Mouse (Mus musculus) gastrocnemius, adult 2 months (tissue): ENCODE results near the gene Tnnc2. TPM values are rescaled to one million over a fixed set of nuclear protein-coding genes. Genes with fewer than 3 reads are reported as not detected.
"Not testable (repeated sequence)": the region's sequence is repeated elsewhere in the genome, so short reads cannot be mapped to it uniquely, and the experiment has no call there.

Source experiments
- DNase-seq: peaks from one replicate; pipeline ENCODE4 v3.0.0; 2022
- H3K27ac ChIP-seq: fragments of 200-600 bp; 2 replicates; pipeline ENCODE4 v1.8.1; 2022; ENCODE audit warnings: mild to moderate bottlenecking
- H3K4me3 ChIP-seq: fragments of 200-600 bp; 2 replicates; pipeline ENCODE4 v1.8.1; 2022; ENCODE audit warnings: mild to moderate bottlenecking, moderate library complexity
- CTCF ChIP-seq: fragments of 200-600 bp; IDR thresholded peaks from 2 replicates; pipeline ENCODE4 v1.8.1; 2022; ENCODE audit warnings: antibody characterized with exemption, mild to moderate bottlenecking, moderate library complexity
- intact Hi-C: fragments of 180-260 bp; cut with DNase I; formaldehyde crosslinking; loops from one replicate; pipeline ENCODE4 v1.15.1; 2025
- total RNA-seq, 2 experiments: library from RNA; stranded (reverse); gene quantifications; 2 replicates each; pipeline ENCODE4 v1.2.3; 2021

Gene Tnnc2
- total RNA-seq, 2 experiments from 2014 or later = 14,820 to 17,621 TPM

- DNase-seq = no peak
- intact Hi-C loops = no loop called here
- H3K4me3 ChIP-seq = no peak overlapping the region
- no peak overlapping the region for H3K27ac ChIP-seq
- TF ChIP-seq CTCF = no peak
Observed at GRCm38 (mm10) chr2:164813557-164813956, 33.8 kb upstream of the Tnnc2 start.

GRCm38 (mm10) chr2:164806614-164807013 lies 26.8 kb upstream of the Tnnc2 start:
- no peak overlapping the region for H3K27ac ChIP-seq
- intact Hi-C loops = loop anchor here (2.0 kb wide), 1 partner anchor 16 kb away; the partner anchor contains the start of gene Zswim1
- no peak overlapping the region for H3K4me3 ChIP-seq
- no peak for DNase-seq
- TF ChIP-seq CTCF = no peak

- intact Hi-C loops = no loop called here
- H3K4me3 ChIP-seq = peak overlapping the region; percentile 90
- DNase-seq = no peak
- TF ChIP-seq CTCF = no peak
- peak overlapping the region; percentile 88 for H3K27ac ChIP-seq
Observed at GRCm38 (mm10) chr2:164805332-164805718, 25.6 kb upstream of the Tnnc2 start.

- intact Hi-C loops = no loop called here
- TF ChIP-seq CTCF = no peak
- DNase-seq = peak; percentile 95
- Histone ChIP-seq H3K4me3 (peak within 1 kb of the TSS; percentile 90), H3K27ac (peak within 1 kb of the TSS; percentile 88)
Observed at GRCm38 (mm10) chr2:164804533-164805331, 25.0 kb upstream of the Tnnc2 start, which contains the start of the genes Acot8 and Zswim3. Gene Acot8 (minus strand): TSS chr2:164804882. Gene Zswim3 (plus strand): TSS chr2:164805098.

GRCm38 (mm10) chr2:164803921-164804313 lies 24.1 kb upstream of the Tnnc2 start:
- H3K27ac ChIP-seq = peak overlapping the region; percentile 32; the same call in 1 of the 2 replicates
- intact Hi-C loops = no loop called here
- no peak for DNase-seq
- H3K4me3 ChIP-seq = peak overlapping the region; percentile 90
- no peak for TF ChIP-seq CTCF

- H3K27ac ChIP-seq = peak overlapping the region; percentile 32; the same call in 1 of the 2 replicates
- no peak for DNase-seq
- intact Hi-C loops = no loop called here
- H3K4me3 ChIP-seq = no peak overlapping the region
- no peak for TF ChIP-seq CTCF
Observed at GRCm38 (mm10) chr2:164803201-164803920, 23.6 kb upstream of the Tnnc2 start.

GRCm38 (mm10) chr2:164800252-164801004 lies 20.7 kb upstream of the Tnnc2 start:
- H3K27ac ChIP-seq = no peak overlapping the region
- intact Hi-C loops = no loop called here
- TF ChIP-seq CTCF = no peak
- no peak overlapping the region for H3K4me3 ChIP-seq
- no peak for DNase-seq

- not testable (repeated sequence) for H3K27ac ChIP-seq, H3K4me3 ChIP-seq, DNase-seq
- intact Hi-C loops = loop anchor here (2.0 to 5.0 kb wide), 2 partner anchors 46 to 120 kb away; no protein-coding TSS in a partner anchor
- peak; percentile 57 for TF ChIP-seq CTCF
Observed at GRCm38 (mm10) chr2:164798554-164798953, 18.8 kb upstream of the Tnnc2 start.

GRCm38 (mm10) chr2:164795868-164796267 lies 16.1 kb upstream of the Tnnc2 start:
- intact Hi-C loops = loop anchor here (5.0 kb wide), 1 partner anchor 44 kb away; no protein-coding TSS in a partner anchor
- TF ChIP-seq CTCF = no peak
- Histone ChIP-seq H3K27ac (no peak overlapping the region), H3K4me3 (no peak overlapping the region)
- no peak for DNase-seq

- peak; percentile 91 for DNase-seq
- peak; percentile 96 for TF ChIP-seq CTCF
- Histone ChIP-seq H3K27ac (peak overlapping the region; percentile 76), H3K4me3 (no peak overlapping the region)
- intact Hi-C loops = no loop called here
Observed at GRCm38 (mm10) chr2:164794293-164794692, 14.5 kb upstream of the Tnnc2 start.

GRCm38 (mm10) chr2:164793772-164794171 lies 14.0 kb upstream of the Tnnc2 start:
- H3K27ac ChIP-seq = peak overlapping the region; percentile 76
- peak; percentile 27 for DNase-seq
- peak; percentile 18; the same call in 1 of the 2 replicates for TF ChIP-seq CTCF
- peak overlapping the region; percentile 30 for H3K4me3 ChIP-seq
- intact Hi-C loops = no loop called here

GRCm38 (mm10) chr2:164793236-164793635 lies 13.5 kb upstream of the Tnnc2 start:
- Histone ChIP-seq H3K4me3 (peak overlapping the region; percentile 30), H3K27ac (peak overlapping the region; percentile 76)
- intact Hi-C loops = no loop called here
- DNase-seq = peak; percentile 75
- TF ChIP-seq CTCF = peak; percentile 80
